Mouse (Mus musculus): ENCODE data around the gene Spsb4.

- TF ChIP-seq E2F4 (IDR thresholded peaks at IDR 0.05; ENCODE audit: insufficient read depth): no peak
- TF ChIP-seq POLR2A (IDR thresholded peaks at IDR 0.05; ENCODE audit: insufficient read length, low read depth): no peak
- no peak for TF ChIP-seq MYOG (IDR thresholded peaks at IDR 0.05; ENCODE audit: control insufficient read depth in 1 of 3, insufficient read depth in 1 of 3, insufficient read length in 2 of 3, low read depth in 2 of 3)
These were observed 74.1 kb downstream of the Spsb4 start for GRCm38 (mm10) chr9:96944517-96944916.
